Mouse (Mus musculus) forebrain, postnatal 0 days (tissue): ENCODE results near the gene Plpp7. TPM values are rescaled to one million over a fixed set of nuclear protein-coding genes. Genes with fewer than 3 reads are reported as not detected.

ENCODE experiments used
- ATAC-seq: fragments of 200-750 bp; cut with Nextera tagmentation; 2 replicates; pipeline ENCODE4 v1.8.0; 2017; ENCODE audit warnings: mild to moderate bottlenecking, moderate library complexity
- DNase-seq: peaks from one replicate; pipeline ENCODE4 v3.0.0-alpha.2; 2015
- H3K27ac ChIP-seq: fragments of 300-500 bp; sonication (generic); 2 replicates; pipeline ENCODE4 v1.5.1; 2014; ENCODE audit warnings: low read depth, mild to moderate bottlenecking, antibody characterized with exemption, low read length, moderate library complexity, mixed read lengths
- H3K27me3 ChIP-seq: fragments of 300-500 bp; sonication (generic); 2 replicates; pipeline ENCODE4 v1.6.1; 2014; ENCODE audit warnings: mild to moderate bottlenecking, low read length, mixed read lengths; ENCODE audit not compliant: insufficient read depth
- H3K36me3 ChIP-seq: fragments of 300-500 bp; sonication (generic); 2 replicates; pipeline ENCODE4 v1.6.1; 2014; ENCODE audit warnings: mild to moderate bottlenecking, moderate library complexity; ENCODE audit not compliant: insufficient read depth
- H3K4me1 ChIP-seq: fragments of 300-500 bp; sonication (generic); 2 replicates; pipeline ENCODE4 v1.6.1; 2014; ENCODE audit warnings: antibody characterized with exemption; ENCODE audit not compliant: insufficient read depth
- H3K4me2 ChIP-seq: fragments of 300-500 bp; sonication (generic); 2 replicates; pipeline ENCODE4 v1.6.1; 2014; ENCODE audit warnings: low read depth, mild to moderate bottlenecking, moderate library complexity
- H3K4me3 ChIP-seq: fragments of 300-500 bp; sonication (generic); 2 replicates; pipeline ENCODE4 v1.5.1; 2014; ENCODE audit warnings: low read depth, low read length, mixed read lengths
- H3K9ac ChIP-seq: fragments of 300-500 bp; sonication (generic); 2 replicates; pipeline ENCODE4 v1.6.1; 2014; ENCODE audit warnings: mild to moderate bottlenecking
- H3K9me3 ChIP-seq: fragments of 300-500 bp; sonication (generic); 2 replicates; pipeline ENCODE4 v1.6.1; 2016; ENCODE audit warnings: low read length
- CTCF ChIP-seq: sonication (generic); IDR thresholded peaks from 2 replicates; pipeline ENCODE4 v1.5.1; 2016; ENCODE audit warnings: antibody characterized with exemption, control low read depth, low read depth
- WGBS: fragments of 180-500 bp; shearing (Covaris S2); extraction: QIAGEN DNeasy Blood & Tissue Kit; methylation state at CpG from one replicate; pipeline ENCODE4 v1.1.7; 2014; 5-methylcytosine and 5-hydroxymethylcytosine counted together
- polyA plus RNA-seq: library from polyadenylated mRNA; unstranded; fragments of >200 nt; fragmentation: Nextera tagmentation; extraction: Ambion mirVana; gene quantifications from 2 replicates; pipeline ENCODE4 v1.2.1, GENCODE M21; 2015
- total RNA-seq: library from RNA; depleted of rRNA; stranded (reverse); fragments of >200 nt; gene quantifications from 2 replicates; pipeline ENCODE4 v1.2.3, GENCODE M21; 2014

Plpp7 gene
- total and polyA plus RNA-seq, 2 experiments from 2014 or later = 21.5 to 24.0 TPM

DNA sequence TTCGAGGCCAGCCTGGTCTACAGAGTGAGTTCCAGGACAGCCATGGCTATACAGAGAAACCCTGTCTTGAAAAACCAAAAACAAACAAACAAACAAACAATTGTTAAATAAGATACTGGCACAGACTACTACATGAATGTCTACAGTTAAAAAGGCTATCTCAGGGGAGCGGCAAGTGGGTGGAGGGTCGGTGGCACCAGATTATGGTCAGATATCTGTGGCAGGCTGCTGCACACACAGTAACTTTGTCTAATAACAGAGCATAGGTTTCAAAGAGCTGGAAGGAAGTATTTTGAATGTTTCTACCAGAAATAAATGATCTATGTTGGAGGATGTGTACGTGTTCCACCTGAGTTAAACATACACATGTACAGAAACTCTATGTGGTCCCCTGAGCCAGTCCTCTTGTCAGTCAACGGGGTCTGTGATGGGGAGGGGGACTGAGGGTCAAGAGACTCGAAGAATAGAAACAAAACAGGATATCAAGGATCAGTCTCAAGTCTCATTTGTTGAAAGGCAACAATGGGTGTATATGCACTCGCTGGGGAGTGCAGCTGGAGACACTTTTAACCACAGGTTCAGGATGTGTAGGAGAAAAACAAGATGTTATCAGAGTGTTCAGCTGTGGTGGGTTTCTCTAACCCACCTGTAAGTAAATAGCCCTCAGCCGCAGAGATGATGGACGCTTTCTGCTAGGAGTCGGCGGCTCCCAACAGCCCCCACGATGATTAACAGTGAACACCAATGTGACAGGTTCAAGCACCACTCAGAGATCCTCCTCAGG is 33.4 kb upstream of the Plpp7 start:
- Histone ChIP-seq H3K9ac (no peak overlapping the region), H3K4me3 (no peak overlapping the region), H3K4me2 (no peak overlapping the region), H3K4me1 (no peaks in the 10 kb centered on the region), H3K27ac (no peak overlapping the region), H3K36me3 (no peaks in the 10 kb centered on the region), H3K9me3 (no peaks in the 10 kb centered on the region), H3K27me3 (no peaks in the 10 kb centered on the region)
- 79% methylated on average over 12 of the region's 12 CpGs for WGBS
- ATAC-seq (no peak), DNase-seq (no peak)
- TF ChIP-seq CTCF = no peak

DNA sequence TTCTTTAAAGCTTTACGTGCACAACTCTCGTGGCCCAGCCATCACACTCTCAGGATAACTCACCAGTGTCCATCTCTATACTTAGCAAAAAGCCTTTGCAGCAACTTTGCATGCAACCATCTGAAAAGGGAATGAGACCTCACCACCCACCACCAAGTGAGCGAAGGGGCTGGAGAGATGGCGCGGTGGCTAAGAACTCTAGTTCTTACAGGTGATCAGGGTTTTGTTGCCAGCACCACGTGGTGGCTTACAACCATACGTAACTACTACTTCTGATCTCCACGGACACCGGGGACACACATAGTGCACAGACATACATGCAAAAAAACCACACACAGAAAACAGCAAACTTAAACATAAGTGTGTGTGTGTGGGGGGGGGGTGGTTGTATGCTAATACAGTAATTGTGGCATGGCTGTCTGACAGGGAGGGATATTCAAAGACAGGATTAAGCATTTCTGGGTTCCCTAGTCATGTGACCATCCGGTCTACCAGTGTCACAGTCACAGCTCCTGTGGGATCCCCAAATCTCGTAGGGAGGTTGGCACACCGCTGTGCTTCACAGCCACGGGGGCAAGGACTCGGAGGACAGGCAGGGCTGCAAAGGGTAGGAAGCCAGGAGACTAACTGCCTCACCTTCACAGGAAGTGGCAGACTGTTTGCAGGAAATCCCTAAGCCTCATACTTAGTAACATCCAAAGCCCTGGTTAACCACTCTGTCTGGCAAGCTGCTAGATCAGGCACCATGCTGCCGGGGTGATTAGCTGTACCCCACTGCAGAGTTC is 32.5 kb upstream of the Plpp7 start:
- ATAC-seq = no peak
- H3K27me3 ChIP-seq = no peaks in the 10 kb centered on the region
- H3K9me3 ChIP-seq = no peaks in the 10 kb centered on the region
- no peak overlapping the region for H3K4me3 ChIP-seq
- no peaks in the 10 kb centered on the region for H3K4me1 ChIP-seq
- H3K9ac ChIP-seq = no peak overlapping the region
- DNase-seq = no peak
- no peak overlapping the region for H3K27ac ChIP-seq
- 89% methylated on average over 15 of the region's 15 CpGs for WGBS
- no peak overlapping the region for H3K4me2 ChIP-seq
- no peak for TF ChIP-seq CTCF
- H3K36me3 ChIP-seq = no peaks in the 10 kb centered on the region

DNA sequence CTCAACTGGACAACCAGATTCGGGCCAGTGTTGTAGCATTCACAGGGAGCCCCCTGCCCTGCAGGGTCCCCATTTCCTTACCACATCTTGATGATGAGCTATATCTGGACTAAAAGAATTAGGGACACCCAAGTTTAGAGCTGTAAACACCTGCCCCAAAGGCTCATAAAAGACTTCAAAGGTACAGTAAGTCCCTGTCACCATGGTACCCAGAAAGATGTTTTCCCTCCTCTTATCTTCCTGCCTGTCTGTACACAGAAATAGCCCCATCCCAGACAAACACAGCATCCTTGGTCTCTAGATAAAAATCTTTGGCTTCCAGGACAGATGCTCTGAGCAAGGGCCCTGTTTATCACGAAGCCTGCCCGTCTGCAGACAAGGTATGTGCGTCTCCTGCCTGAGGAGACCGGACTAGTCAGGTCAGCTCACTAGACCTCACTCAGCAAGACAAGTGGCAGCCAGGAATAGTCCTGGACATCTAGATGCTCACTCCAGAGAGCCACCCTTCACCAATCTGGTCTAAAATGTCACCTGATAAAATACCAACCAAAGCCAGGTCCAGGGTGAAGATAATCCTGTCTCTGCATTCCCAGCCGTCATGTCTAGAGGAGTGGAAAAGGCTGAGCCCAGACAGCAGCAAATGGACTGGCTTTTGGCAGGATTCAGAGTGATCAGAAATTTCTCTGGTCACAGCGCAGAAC is 31.7 kb upstream of the Plpp7 start:
- no peak for DNase-seq
- no peak for TF ChIP-seq CTCF
- Histone ChIP-seq H3K27ac (no peak overlapping the region), H3K27me3 (no peaks in the 10 kb centered on the region), H3K9ac (no peak overlapping the region), H3K9me3 (no peaks in the 10 kb centered on the region), H3K4me1 (no peaks in the 10 kb centered on the region), H3K4me3 (no peak overlapping the region), H3K36me3 (no peaks in the 10 kb centered on the region), H3K4me2 (no peak overlapping the region)
- no peak for ATAC-seq
- 85% methylated on average over 7 of the region's 7 CpGs for WGBS

DNA sequence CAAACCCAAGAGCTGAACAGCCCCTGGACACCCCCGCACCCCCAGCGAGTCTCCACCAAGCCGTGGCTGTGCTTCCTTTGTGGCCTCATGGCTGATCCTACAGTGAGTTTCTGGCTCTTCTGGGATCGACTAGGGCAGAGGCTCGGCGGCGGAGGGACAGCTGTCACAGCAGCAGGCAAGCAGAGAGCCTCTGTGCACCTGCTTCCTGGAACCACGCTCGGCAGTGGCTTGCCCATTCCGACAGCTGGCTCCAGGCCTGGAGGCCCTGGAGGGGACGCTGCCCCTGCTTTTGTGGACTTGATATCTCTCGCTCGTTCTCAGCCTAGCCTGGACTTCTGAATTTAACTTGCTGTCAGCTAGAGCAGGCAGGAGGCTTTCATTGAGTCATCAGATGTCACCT is 30.4 kb upstream of the Plpp7 start:
- Histone ChIP-seq H3K27ac (no peak overlapping the region), H3K4me1 (no peaks in the 10 kb centered on the region), H3K9me3 (no peaks in the 10 kb centered on the region), H3K27me3 (no peaks in the 10 kb centered on the region), H3K4me3 (no peak overlapping the region), H3K4me2 (no peak overlapping the region), H3K9ac (no peak overlapping the region), H3K36me3 (no peaks in the 10 kb centered on the region)
- WGBS = 51% methylated on average over 13 of the region's 13 CpGs
- DNase-seq (no peak), ATAC-seq (no peak)
- TF ChIP-seq CTCF = no peak

DNA sequence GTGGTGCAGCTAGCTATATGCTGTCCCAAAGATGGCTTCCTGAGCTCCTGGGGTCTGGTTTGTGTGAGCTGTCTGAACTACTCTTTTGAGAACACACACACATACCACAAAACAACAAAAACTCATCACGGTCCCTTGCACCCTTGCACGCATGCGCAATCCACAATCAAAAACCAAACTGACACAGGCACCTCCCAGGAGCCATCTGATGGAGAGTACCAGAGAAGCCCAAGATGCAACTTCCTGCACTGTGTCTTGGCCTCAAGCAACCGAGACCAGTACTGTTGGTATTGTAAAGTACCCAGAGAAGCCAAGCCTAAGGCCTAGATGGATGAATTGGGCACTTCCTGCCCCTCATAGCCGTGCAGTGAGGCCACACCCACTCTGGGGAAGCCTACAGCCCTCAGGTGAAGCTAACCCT is 29.9 kb upstream of the Plpp7 start:
- Histone ChIP-seq H3K9ac (no peak overlapping the region), H3K9me3 (no peaks in the 10 kb centered on the region), H3K4me2 (no peak overlapping the region), H3K4me1 (no peaks in the 10 kb centered on the region), H3K4me3 (no peak overlapping the region), H3K27ac (no peak overlapping the region), H3K36me3 (no peaks in the 10 kb centered on the region), H3K27me3 (no peaks in the 10 kb centered on the region)
- 85% methylated on average over 5 of the region's 5 CpGs for WGBS
- no peak for ATAC-seq
- TF ChIP-seq CTCF = no peak
- DNase-seq = no peak

DNA sequence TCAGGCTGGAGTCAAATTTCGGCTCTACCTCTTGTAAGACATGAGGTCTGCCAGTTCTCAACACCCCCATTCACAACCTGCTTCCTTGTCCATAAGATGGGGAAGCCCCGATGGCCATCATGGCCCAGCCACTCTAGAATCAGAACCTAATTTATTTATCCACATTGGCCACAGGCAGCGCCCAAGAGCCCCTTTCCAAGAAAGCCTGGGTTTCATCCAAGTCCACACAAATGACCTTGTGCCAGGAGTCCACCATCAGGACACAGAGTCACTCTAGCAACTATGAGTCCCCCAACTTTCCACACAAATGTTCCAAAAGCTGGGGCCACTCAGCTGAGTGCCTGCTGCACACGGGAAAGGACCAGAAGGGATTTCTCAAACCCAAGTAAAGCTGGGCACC is 29.3 kb upstream of the Plpp7 start:
- H3K36me3 ChIP-seq = no peaks in the 10 kb centered on the region
- no peak overlapping the region for H3K9ac ChIP-seq
- no peak for DNase-seq
- H3K27ac ChIP-seq = no peak overlapping the region
- ATAC-seq = no peak
- peak; percentile 32 for TF ChIP-seq CTCF
- 80% methylated on average over 4 of the region's 4 CpGs for WGBS
- H3K9me3 ChIP-seq = no peaks in the 10 kb centered on the region
- no peak overlapping the region for H3K4me3 ChIP-seq
- H3K4me1 ChIP-seq = no peaks in the 10 kb centered on the region
- no peak overlapping the region for H3K4me2 ChIP-seq
- no peaks in the 10 kb centered on the region for H3K27me3 ChIP-seq
